Mouse (Mus musculus): Measurements from ENCODE around the gene F3. TPM values are rescaled to one million over a fixed set of nuclear protein-coding genes. Genes with fewer than 3 reads are reported as not detected.
A peak's percentile ranks its signal among the peaks of the same experiment; 100 is the strongest.

Gene F3
- polyA plus RNA-seq (2012; rRNA removed) = 3.5 and 4.2 TPM in 2 replicates

DNA sequence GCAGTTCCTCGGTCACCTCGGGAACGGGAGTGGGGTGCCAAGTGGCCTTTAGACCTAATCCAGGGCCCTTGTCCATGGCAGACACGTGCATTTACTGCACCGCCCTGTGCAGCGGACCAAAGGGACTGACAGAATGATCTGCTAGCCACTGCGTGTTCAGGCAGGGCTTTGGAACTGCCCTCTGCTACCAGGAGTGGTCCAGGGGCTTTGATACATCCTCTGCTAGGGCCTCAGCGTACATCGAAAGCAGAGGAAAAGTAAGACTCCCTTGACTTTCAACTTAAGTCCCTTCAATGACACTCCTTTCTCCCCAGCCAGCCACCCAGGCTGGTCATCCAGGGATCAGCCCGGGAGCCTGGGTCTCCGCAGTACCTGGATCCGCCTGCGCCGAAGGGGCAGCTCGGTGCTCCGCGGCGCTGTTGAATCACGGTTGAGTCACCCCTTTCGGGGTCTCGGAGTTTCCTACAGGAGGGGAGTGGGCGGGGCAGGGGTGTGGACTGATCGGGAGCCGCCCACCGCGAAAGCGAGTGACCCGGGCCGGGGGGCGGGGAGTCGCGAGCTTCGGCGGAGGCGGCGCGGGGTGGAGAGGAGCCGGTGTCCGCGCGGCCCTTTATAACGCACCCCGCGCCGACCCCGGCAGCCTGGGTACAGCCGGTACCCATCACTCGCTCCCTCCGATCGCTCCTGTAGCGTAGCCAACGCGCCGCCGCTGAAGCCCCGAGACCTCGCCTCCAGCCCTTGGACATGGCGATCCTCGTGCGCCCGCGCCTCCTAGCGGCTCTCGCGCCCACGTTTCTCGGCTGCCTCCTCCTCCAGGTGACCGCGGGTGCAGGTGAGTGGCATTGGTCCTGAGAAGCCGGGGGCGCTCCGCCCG is at the start of gene F3:
F3 (plus strand) TSS at position 567 of the 874 bp plus-strand sequence.
- Histone ChIP-seq H3K27me3 (ENCODE audit: control insufficient read depth, insufficient read depth, low read length) (no peaks in the 10 kb centered on the region), H3K4me3 (ENCODE audit: control insufficient read depth, low read depth, low read length) (peak within 1 kb of the TSS; percentile 86), H3K36me3 (ENCODE audit: control insufficient read depth, insufficient read depth, low read length) (no peaks in the 10 kb centered on the region), H3K27ac (ENCODE audit: control insufficient read depth, insufficient read depth, low read depth, low read length) (peak within 1 kb of the TSS; percentile 22), H3K4me1 (ENCODE audit: control insufficient read depth, insufficient read depth, low read length) (peaks cover 29% of the 10 kb centered on the region)
- TF ChIP-seq CTCF (IDR thresholded peaks at IDR 0.05; ENCODE audit: control insufficient read depth, insufficient read depth, insufficient replicate concordance, low read depth, low read length) (peak; percentile 26; the same call in 1 of the 2 replicates), POLR2A (IDR thresholded peaks at IDR 0.05; ENCODE audit: control insufficient read depth, low read depth, low read length) (no peak)

DNA sequence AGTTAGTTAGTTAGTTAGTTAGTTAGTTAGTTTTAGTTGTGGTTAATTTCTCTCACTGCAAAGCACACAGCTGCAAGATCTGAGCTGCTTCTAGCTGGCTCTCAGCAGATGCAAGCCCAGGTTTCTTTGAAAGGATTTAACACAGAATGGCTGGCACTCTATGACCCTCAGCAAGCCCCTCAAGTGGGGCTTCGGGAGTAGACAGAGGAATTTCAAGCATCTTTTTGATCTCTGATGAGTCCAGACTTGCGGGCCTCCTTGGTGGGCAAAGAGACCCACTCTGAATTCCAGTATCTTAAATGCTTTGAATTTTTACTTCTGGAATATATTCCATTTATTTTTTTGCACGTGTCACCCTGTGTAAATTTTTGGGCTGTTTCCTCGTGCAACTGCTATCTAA is 44.4 kb upstream of the F3 start:
- no peaks in the 10 kb centered on the region for H3K27me3 ChIP-seq (ENCODE audit: control insufficient read depth, insufficient read depth, low read length)
- TF ChIP-seq POLR2A (IDR thresholded peaks at IDR 0.05; ENCODE audit: control insufficient read depth, low read depth, low read length) (no peak), CTCF (IDR thresholded peaks at IDR 0.05; ENCODE audit: control insufficient read depth, insufficient read depth, insufficient replicate concordance, low read depth, low read length) (no peak)

DNA sequence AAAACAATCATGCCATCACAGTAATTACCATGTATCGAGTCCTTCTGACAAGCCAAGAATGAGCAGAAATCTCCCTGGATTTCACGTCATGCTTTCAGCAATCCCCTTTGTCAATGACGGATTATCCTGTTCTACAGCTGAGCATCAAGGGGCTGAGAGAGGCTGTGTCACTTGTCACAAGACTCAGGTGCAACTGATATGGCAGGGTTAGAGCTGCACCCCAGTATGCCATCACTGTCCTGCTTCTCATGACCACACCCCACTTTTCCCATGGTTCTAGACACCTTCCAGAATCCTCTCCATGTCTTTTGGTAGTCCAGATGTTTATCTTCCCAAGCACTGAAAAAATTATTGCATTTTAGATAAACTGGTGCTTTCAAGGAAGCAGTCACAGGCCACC is 43.9 kb upstream of the F3 start:
- no peak for TF ChIP-seq CTCF (IDR thresholded peaks at IDR 0.05; ENCODE audit: control insufficient read depth, insufficient read depth, insufficient replicate concordance, low read depth, low read length)
- TF ChIP-seq POLR2A (IDR thresholded peaks at IDR 0.05; ENCODE audit: control insufficient read depth, low read depth, low read length) = no peak
- H3K4me3 ChIP-seq (ENCODE audit: control insufficient read depth, low read depth, low read length) = no peak overlapping the region
- no peaks in the 10 kb centered on the region for H3K27me3 ChIP-seq (ENCODE audit: control insufficient read depth, insufficient read depth, low read length)
- H3K4me1 ChIP-seq (ENCODE audit: control insufficient read depth, insufficient read depth, low read length) = peaks cover 4% of the 10 kb centered on the region; the same call in 1 of the 2 replicates
- no peaks in the 10 kb centered on the region for H3K36me3 ChIP-seq (ENCODE audit: control insufficient read depth, insufficient read depth, low read length)
- H3K27ac ChIP-seq (ENCODE audit: control insufficient read depth, insufficient read depth, low read depth, low read length) = no peak overlapping the region

More for the DNA sequence above, 44.4 kb upstream of the F3 start:
- Histone ChIP-seq H3K36me3 (ENCODE audit: control insufficient read depth, insufficient read depth, low read length) (no peaks in the 10 kb centered on the region), H3K4me3 (ENCODE audit: control insufficient read depth, low read depth, low read length) (no peak overlapping the region), H3K4me1 (ENCODE audit: control insufficient read depth, insufficient read depth, low read length) (peaks cover 4% of the 10 kb centered on the region; the same call in 1 of the 2 replicates), H3K27ac (ENCODE audit: control insufficient read depth, insufficient read depth, low read depth, low read length) (no peak overlapping the region)

DNA sequence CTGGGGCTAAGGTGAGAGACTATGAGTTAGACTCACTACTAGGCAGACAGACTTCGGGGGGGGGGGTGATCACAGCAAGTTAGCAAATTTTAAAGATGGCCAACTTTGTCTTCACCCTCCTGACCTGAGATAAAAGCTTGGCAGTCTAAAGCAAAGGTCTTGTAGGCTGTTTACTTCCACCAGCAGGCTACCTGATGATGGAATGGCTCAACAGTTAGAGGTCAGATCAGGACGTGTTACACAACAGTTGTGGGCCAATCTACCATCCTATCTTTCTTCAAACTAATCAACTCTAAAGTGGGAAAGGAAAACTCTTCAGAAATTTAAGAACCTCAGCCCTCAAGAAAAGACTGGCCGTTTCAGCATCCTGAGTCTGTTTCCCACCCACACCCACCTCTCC is 43.1 kb upstream of the F3 start:
- Histone ChIP-seq H3K27me3 (ENCODE audit: control insufficient read depth, insufficient read depth, low read length) (no peaks in the 10 kb centered on the region), H3K36me3 (ENCODE audit: control insufficient read depth, insufficient read depth, low read length) (no peaks in the 10 kb centered on the region), H3K4me1 (ENCODE audit: control insufficient read depth, insufficient read depth, low read length) (peaks cover 4% of the 10 kb centered on the region; the same call in 1 of the 2 replicates), H3K27ac (ENCODE audit: control insufficient read depth, insufficient read depth, low read depth, low read length) (no peak overlapping the region), H3K4me3 (ENCODE audit: control insufficient read depth, low read depth, low read length) (no peak overlapping the region)
- TF ChIP-seq CTCF (IDR thresholded peaks at IDR 0.05; ENCODE audit: control insufficient read depth, insufficient read depth, insufficient replicate concordance, low read depth, low read length) (no peak), POLR2A (IDR thresholded peaks at IDR 0.05; ENCODE audit: control insufficient read depth, low read depth, low read length) (no peak)

DNA sequence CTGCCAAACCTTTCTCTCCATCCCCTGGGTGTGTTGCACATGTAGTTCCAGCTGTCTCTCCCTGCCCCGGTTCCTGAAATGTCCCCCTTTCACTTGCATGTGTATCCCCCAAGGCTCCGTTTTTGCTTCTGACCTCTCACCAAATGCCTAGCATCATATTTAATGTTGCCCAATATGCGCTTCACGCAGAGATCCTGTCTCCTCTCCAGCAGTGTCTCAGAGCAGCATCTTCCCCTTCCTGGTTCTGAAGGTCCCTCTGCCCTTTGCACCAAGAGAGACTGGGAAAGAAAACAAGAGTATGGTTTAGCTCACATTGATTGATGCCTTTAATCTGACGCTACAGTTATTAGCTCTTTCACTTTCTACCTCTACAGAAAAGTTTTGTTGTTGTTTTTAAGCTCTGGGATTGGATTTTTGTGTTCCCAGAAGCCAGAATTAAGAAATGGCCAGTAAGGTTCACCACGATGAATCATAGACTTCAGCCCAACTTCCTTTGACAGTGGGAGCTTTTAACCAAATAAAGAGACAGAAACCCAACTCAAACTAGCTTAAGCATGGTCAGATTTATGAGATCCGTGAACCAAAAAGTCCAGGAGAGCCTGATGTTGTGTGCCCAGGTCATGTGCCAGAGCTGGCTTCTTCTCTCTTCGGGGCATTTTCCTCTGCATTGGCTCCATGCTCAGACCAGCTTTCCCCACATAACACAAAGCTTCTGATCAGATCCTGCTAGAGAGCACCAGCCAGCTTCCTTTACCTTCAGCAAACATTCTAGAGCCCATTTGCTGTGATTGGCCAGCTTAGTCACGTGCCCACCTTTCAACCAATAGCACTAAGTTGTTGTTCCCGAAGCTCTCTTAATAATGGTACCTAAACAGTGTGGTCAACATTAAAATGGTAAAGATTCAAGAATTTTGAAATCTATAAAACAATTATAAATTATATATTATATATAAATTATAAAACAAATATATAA is 40.6 kb upstream of the F3 start:
- Histone ChIP-seq H3K27ac (ENCODE audit: control insufficient read depth, insufficient read depth, low read depth, low read length) (no peak overlapping the region), H3K36me3 (ENCODE audit: control insufficient read depth, insufficient read depth, low read length) (no peaks in the 10 kb centered on the region), H3K4me3 (ENCODE audit: control insufficient read depth, low read depth, low read length) (no peak overlapping the region; the same call in 1 of the 2 replicates), H3K4me1 (ENCODE audit: control insufficient read depth, insufficient read depth, low read length) (peaks cover 4% of the 10 kb centered on the region; the same call in 1 of the 2 replicates), H3K27me3 (ENCODE audit: control insufficient read depth, insufficient read depth, low read length) (no peaks in the 10 kb centered on the region)
- no peak for TF ChIP-seq POLR2A (IDR thresholded peaks at IDR 0.05; ENCODE audit: control insufficient read depth, low read depth, low read length)
- no peak for TF ChIP-seq CTCF (IDR thresholded peaks at IDR 0.05; ENCODE audit: control insufficient read depth, insufficient read depth, insufficient replicate concordance, low read depth, low read length)

GRCm38 (mm10) chr3:121684552-121684951 is 38.8 kb upstream of the F3 start:
- H3K27ac ChIP-seq (ENCODE audit: control insufficient read depth, insufficient read depth, low read depth, low read length) = no peak overlapping the region
- no peak overlapping the region for H3K4me3 ChIP-seq (ENCODE audit: control insufficient read depth, low read depth, low read length)
- H3K4me1 ChIP-seq (ENCODE audit: control insufficient read depth, insufficient read depth, low read length) = peaks cover 4% of the 10 kb centered on the region; the same call in 1 of the 2 replicates
- no peak for TF ChIP-seq CTCF (IDR thresholded peaks at IDR 0.05; ENCODE audit: control insufficient read depth, insufficient read depth, insufficient replicate concordance, low read depth, low read length)
- no peak for TF ChIP-seq POLR2A (IDR thresholded peaks at IDR 0.05; ENCODE audit: control insufficient read depth, low read depth, low read length)
- no peaks in the 10 kb centered on the region for H3K27me3 ChIP-seq (ENCODE audit: control insufficient read depth, insufficient read depth, low read length)
- H3K36me3 ChIP-seq (ENCODE audit: control insufficient read depth, insufficient read depth, low read length) = no peaks in the 10 kb centered on the region

Measured in testis, adult 2 months (tissue).